Mouse (Mus musculus) bone marrow, adult 2 months (tissue): Measurements from ENCODE around the gene Cnpy3.

Source experiments
- CTCF ChIP-seq: fragments of 200-500 bp; IDR thresholded peaks from 2 replicates; pipeline ENCODE4 v1.5.1; 2011; ENCODE audit warnings: low read length, control low read depth; ENCODE audit not compliant: control insufficient read depth, insufficient read depth
- POLR2A ChIP-seq: fragments of 200-500 bp; IDR thresholded peaks from 2 replicates; pipeline ENCODE4 v1.6.1; 2011; ENCODE audit warnings: low read depth, mild to moderate bottlenecking, control low read depth, low read length, borderline replicate concordance; ENCODE audit not compliant: control insufficient read depth

- TF ChIP-seq CTCF (no peak), POLR2A (no peak)
Measured at GRCm38 (mm10) chr17:46728496-46728895, 23.5 kb downstream of the Cnpy3 start.
